Mouse (Mus musculus) megakaryocyte progenitor cell, adult 5-6 weeks (primary cell): Measurements from ENCODE around the gene Scn4b. TPM values are rescaled to one million over a fixed set of nuclear protein-coding genes. Genes with fewer than 3 reads are reported as not detected.

ENCODE experiments used
- ATAC-seq: replicated peaks from 2 replicates; pipeline ENCODE4 v1.8.0; 2016; ENCODE audit warnings: mild to moderate bottlenecking, moderate TSS enrichment, inconsistent platforms; ENCODE audit not compliant: poor library complexity
- total RNA-seq, 2 experiments: library from RNA; stranded (forward) in 1 of 2; stranded (reverse) in 1 of 2; fragments of 157-497, 149-512 nt in 1 of 2; fragments of 200-1000 nt in 1 of 2; gene quantifications; 2 replicates each; pipeline versions ENCODE4 v1.2.3 to v1.2.4; 2015 to 2017

Gene Scn4b
- not detected in 2 replicates for total RNA-seq (2015)
- not detected in 2 replicates for total RNA-seq (2017)

- no peak for ATAC-seq
Measured at GRCm38 (mm10) chr9:45138191-45139032, at the start of gene Scn4b. Gene Scn4b (plus strand): TSS chr9:45138395.

GRCm38 (mm10) chr9:45090811-45091210 is 47.4 kb upstream of the Scn4b start:
- ATAC-seq: no peak

DNA sequence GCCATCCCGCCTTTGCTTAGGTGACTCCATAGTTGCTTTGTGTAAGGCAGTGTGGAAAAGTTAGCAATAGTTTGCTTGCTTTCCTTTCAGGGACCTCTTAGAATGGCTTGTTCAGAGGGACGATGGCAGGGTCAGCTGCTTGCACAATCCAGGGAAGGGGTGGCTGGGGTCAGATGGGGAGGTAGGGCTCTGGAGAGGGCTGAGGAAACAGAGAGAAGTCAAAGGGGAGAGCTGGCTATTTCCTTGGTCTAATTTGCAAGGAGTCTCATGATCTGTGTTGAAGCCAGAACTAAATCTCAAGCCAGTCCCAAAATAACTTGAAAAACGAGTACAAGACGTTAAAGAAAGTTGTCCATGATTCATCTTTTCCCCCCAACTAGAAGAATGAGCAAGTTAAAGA is 45.6 kb upstream of the Scn4b start:
- no peak for ATAC-seq

- peak; percentile 79 for ATAC-seq
Measured at GRCm38 (mm10) chr9:45095149-45095937, 42.9 kb upstream of the Scn4b start.

DNA sequence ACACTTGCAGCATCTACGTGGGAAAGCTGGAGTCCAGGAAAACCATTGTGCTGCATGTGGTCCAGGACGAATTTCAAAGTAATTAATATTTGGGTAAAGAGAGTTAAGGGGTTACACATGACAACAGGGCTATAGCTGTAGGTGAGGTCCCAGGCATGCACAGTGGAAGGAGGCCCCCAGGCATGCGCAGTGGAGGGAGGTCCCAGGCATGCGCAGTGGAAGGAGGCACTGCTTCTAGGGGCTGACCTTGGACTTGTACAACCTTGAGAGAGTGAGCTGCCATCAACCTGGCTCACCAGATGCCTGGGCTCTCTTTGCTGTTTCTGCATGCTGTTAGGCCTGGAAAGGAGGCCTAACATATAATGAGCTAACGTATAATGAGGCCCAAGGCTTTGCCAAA is 40.3 kb upstream of the Scn4b start:
- ATAC-seq: no peak

- peak; percentile 40; the same call in 1 of the 2 replicates for ATAC-seq
Measured at GRCm38 (mm10) chr9:45098426-45098825, 39.8 kb upstream of the Scn4b start.

DNA sequence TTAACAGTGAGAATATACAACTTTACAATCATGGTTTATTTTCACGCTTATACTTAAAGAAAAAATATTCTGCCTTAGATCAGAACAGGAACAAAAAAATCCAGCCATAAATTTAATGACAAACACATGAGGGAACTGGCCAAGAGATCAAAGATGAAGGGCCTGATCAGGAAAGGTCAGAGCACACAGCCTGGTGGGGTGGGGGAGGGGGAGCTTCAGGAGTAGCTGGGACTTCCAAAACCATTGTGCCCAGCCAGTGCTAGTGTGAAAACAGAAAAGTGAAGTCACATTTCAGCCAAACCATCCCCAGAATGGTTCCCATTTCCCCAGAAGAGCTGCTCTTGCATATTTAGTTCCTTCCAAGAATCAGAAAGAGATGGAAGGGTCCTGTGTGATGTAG is 35.7 kb upstream of the Scn4b start:
- ATAC-seq: no peak

DNA sequence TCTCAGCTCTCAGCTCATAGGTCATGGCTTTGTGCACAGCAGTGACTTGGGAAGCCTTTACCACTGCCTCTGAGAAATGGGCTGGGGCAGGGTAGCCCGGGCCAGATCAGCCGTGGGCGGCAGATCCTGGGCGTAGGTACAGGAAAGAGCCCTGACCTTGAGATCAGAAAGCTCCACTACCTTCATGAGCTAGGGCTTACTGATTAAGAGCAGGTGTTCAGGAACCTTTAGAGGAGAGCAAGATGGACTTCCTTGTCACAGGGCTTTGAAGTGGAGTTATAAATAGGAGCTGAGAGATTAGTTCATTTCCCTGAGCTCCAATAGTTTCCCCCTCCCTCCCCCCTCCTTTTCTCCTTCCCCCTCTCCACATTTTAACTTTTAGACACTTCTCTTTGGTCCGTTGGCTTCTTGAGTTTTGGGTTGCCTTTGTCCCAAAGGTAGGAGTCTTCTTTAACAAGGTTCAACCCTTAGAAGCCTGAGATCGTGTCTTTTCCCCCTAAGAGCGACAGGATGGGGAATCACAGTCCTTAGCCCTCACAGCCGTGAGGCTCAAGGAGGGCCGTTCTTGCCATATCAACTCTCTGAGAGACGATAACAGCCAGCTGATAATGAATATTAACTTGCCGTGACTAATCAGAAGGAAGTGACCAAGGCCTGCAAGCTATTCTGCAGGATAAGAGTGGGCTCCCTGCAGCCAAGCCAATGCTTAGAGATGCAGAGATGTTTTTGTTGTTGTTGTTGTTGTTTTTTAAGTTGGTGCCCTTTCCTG is 34.8 kb upstream of the Scn4b start:
- ATAC-seq: no peak

GRCm38 (mm10) chr9:45105596-45106374 is 32.4 kb upstream of the Scn4b start:
- ATAC-seq: no peak

- ATAC-seq: no peak
Measured at GRCm38 (mm10) chr9:45115706-45116105, 22.5 kb upstream of the Scn4b start.

DNA sequence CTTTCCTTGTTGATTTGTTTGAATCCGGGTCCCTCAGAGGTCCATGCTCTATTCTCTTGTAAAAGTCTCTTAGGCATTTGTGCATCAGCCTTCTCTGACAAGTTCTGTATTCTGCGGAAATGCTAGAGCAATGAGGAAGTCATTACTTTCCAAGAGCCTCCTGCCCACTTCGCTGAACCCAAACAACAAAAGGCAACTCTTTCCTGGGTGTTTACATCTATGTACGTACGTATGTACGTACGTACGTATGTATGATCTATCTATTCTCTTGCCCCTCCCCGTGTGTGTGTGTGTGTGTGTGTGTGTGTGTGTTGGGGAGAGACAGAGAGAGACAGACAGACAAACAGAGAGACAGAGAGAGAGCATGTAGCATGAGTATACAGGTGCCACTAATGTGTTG is 21.4 kb upstream of the Scn4b start:
- peak; percentile 51; the same call in 1 of the 2 replicates for ATAC-seq

- ATAC-seq: no peak
Measured at GRCm38 (mm10) chr9:45117741-45118431, 20.3 kb upstream of the Scn4b start, which contains the start of gene Scn2b. Gene Scn2b (plus strand): TSS chr9:45117782.

- no peak for ATAC-seq
Measured at GRCm38 (mm10) chr9:45118552-45118951, 19.6 kb upstream of the Scn4b start.

- ATAC-seq: no peak
Measured at GRCm38 (mm10) chr9:45119316-45119953, 18.8 kb upstream of the Scn4b start.

DNA sequence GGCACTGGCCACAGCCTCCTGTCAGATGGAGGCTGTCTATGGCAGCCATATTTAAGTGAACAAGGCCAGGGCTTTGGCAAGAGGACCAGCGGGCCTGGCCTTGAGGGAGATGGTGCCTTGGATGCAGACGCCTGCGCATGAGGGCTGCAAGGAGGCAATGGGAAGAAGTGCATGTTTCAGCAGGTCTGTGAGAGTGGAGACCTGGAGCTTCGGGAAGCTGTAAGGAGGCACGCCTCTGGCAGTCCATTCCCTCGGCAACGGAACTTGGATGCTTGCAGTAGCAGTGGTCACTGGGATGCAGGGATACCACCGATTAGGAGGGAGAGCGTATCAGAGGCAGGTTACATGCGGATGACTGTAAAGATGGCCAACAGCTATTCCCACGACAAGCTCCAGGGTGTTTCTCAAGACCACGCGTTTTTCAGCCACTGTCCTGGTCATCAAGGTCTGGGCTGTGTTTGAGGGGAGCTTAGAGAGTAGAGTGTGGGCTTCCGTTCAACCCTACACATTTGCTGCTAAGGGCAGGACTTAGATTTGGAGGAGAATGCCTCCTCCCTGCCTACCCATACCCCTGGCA is 18.2 kb upstream of the Scn4b start:
- ATAC-seq: no peak

- ATAC-seq: no peak
Measured at GRCm38 (mm10) chr9:45120567-45120966, 17.6 kb upstream of the Scn4b start.

- no peak for ATAC-seq
Measured at GRCm38 (mm10) chr9:45121001-45121400, 17.2 kb upstream of the Scn4b start.

- ATAC-seq: peak; percentile 87
Measured at GRCm38 (mm10) chr9:45121769-45122168, 16.4 kb upstream of the Scn4b start.

DNA sequence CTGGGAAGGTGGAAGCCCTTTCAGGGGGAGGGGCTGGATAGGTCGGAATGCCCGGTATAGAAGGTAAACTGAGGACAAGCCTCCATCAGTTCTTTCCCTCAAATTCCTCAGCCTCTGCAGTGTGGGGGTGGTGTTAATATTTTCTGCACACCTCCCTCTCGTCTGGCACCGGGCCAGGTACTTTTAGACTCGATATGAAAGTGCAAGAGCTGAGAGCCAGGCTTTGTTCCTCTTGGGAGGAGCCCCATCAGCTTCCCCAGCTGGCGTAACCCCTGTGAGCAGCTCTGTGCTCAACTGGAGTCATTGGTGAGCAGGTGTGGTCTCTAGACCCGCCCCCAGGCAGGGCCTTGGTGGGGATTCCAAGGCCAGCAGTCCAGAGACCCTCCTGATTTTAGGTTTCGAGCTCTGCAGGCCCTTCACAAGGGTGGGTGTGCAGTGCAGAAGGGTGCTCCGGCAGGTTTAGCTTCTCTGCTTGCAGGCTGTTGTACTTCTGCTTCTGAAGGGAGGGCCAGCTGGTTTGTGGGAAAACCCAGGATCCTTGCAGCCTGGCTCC is 15.9 kb upstream of the Scn4b start:
- ATAC-seq: peak; percentile 49
